Mouse (Mus musculus) olfactory bulb, adult 2 months (tissue): ENCODE measurements around the gene Ttll7. TPM values are rescaled to one million over a fixed set of nuclear protein-coding genes. Genes with fewer than 3 reads are reported as not detected.
A peak's percentile ranks its signal among the peaks of the same experiment; 100 is the strongest.

ENCODE experiments used
- H3K27ac ChIP-seq: fragments of 200-500 bp; 2 replicates; pipeline ENCODE4 v1.5.1; 2012; ENCODE audit warnings: low read depth, low read length; ENCODE audit not compliant: insufficient read depth
- H3K4me1 ChIP-seq: fragments of 200-500 bp; 2 replicates; pipeline ENCODE4 v1.6.1; 2012; ENCODE audit warnings: low read length; ENCODE audit not compliant: control insufficient read depth, insufficient read depth
- H3K4me3 ChIP-seq: fragments of 200-500 bp; 2 replicates; pipeline ENCODE4 v1.5.1; 2012; ENCODE audit warnings: mild to moderate bottlenecking, low read depth, low read length, moderate library complexity; ENCODE audit not compliant: insufficient read depth
- CTCF ChIP-seq: fragments of 200-500 bp; IDR thresholded peaks from 2 replicates; pipeline ENCODE4 v1.5.1; 2012; ENCODE audit warnings: low read depth, mild to moderate bottlenecking, low read length, moderate library complexity; ENCODE audit not compliant: insufficient read depth
- POLR2A ChIP-seq: fragments of 200-500 bp; IDR thresholded peaks from 2 replicates; pipeline ENCODE4 v1.6.1; 2012; ENCODE audit warnings: mild to moderate bottlenecking, low read depth, low read length, moderate library complexity; ENCODE audit not compliant: insufficient read depth
- WGBS: fragments of 180-500 bp; shearing (Covaris S2); methylation state at CpG from one replicate; pipeline ENCODE4 v1.1.7; 2018; 5-methylcytosine and 5-hydroxymethylcytosine counted together
- polyA plus RNA-seq: library from polyadenylated mRNA; stranded (reverse); fragments of >200 nt; gene quantifications from 2 replicates; pipeline ENCODE4 v1.2.4, GENCODE M21; 2012; ENCODE audit warnings: low replicate concordance; ENCODE audit not compliant: missing spikeins, insufficient read depth, insufficient read length

Ttll7 gene
- polyA plus RNA-seq, 1 experiment, result 142 TPM

DNA sequence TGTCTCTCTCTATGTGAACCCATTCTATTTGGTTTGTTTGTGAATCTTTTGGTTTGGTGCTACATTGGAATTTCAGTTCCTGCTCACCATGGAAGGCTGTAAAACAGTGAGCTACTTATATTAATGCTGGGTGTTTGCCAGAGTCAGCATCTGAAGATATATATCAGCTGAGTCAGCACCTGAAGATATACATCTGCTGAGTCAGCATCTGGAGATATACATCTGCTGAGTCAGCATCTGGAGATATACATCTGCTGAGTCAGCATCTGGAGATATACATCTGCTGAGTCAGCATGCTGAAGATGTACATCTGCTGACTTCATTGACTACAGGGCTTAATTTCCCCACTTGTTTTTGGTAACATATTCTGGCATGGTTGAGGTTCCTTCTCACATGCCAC lies 110.7 kb downstream of the Ttll7 start:
- H3K4me1 ChIP-seq, result no peaks in the 10 kb centered on the region
- H3K4me3 ChIP-seq, result no peak overlapping the region
- TF ChIP-seq CTCF (no peak), POLR2A (no peak)
- H3K27ac ChIP-seq, result no peak overlapping the region

DNA sequence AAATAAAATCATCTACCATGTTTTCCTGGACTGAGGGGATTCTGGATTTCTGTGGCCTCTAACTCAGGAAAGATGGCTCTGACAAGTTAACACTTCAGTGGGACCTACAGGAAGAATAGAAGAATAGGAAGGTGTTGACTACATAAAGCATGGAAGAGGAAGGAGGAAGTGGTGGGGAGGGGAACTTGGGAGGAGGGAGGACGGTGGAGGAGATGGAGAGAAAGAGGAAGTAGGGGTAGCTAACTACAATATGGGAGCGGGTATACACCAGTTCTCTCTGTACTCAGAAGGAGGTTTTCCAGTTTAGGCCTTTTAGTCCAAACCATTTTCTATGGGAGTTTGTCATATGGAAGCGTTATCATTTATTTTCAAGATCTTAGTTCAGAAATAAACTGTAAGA lies 112.2 kb downstream of the Ttll7 start:
- 91% methylated on average over 3 of the region's 3 CpGs for WGBS

DNA sequence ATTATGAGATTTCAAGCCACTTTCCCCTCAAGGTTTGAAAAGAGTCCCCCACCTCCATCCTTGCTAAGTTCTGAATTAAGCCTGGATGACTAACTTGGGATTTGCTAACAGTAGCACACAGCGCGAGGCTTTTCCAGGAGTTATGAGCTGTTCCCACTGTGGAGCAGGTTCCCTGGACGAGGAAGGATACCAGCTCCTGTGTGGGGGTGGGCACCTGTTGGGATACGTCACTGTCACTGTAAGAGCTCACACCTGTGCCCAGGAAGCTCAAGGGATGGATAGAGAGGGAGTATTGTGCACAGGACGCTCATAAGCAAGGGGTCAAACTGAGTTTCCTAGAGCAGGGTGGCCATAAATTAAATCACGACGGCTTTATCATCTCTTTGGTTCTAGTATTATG lies 115.1 kb downstream of the Ttll7 start:
- TF ChIP-seq POLR2A (no peak), CTCF (no peak)
- Histone ChIP-seq H3K27ac (no peak overlapping the region), H3K4me3 (no peak overlapping the region), H3K4me1 (no peaks in the 10 kb centered on the region)
- WGBS, result 90% methylated on average over 7 of the region's 7 CpGs

More for the DNA sequence above, 112.2 kb downstream of the Ttll7 start:
- Histone ChIP-seq H3K4me1 (no peaks in the 10 kb centered on the region), H3K4me3 (no peak overlapping the region), H3K27ac (no peak overlapping the region)
- TF ChIP-seq POLR2A (no peak), CTCF (no peak)

DNA sequence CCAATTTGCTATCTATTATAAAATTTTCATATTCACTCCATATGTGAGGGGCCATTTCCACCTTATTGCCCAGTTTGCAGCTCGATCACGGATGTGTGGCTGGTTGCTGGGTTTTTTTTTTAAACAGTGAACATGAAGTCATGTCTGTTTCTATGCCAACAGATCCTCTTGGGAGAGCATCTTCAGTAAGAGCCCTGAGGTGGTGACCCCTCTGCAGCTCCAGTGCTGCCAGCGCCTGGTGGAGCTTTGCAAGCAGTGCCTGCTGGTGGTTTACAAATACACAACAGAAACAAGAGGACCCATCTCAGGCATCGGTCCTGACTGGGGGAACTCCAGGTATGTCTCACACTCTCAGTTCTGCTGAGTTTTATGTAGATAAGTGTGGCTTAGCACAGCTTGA lies 115.7 kb downstream of the Ttll7 start:
- WGBS, result 87% methylated on average over 4 of the region's 4 CpGs
- TF ChIP-seq CTCF (no peak), POLR2A (no peak)
- no peaks in the 10 kb centered on the region for H3K4me1 ChIP-seq
- no peak overlapping the region for H3K27ac ChIP-seq
- no peak overlapping the region for H3K4me3 ChIP-seq

DNA sequence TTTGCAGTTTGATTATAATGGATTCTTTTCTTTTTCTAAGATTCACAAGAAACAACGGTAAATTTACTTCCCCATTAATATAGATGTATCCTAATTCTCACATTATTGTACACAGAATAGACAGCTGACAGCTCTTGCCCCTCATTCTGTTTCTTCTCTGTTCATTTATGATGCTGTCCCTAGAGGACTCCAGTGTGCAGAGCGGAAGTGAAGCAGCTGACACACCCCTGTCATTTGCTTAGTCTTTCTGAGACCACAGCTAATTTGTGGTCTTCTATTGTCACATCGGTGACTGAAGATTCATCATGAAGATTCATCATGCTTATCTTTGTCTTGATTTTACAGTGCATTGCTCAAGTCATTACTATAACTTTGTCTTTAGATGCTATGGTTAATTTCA lies 126.1 kb downstream of the Ttll7 start:
- no peak overlapping the region for H3K27ac ChIP-seq
- no peak for TF ChIP-seq CTCF
- TF ChIP-seq POLR2A, result no peak
- H3K4me3 ChIP-seq, result no peak overlapping the region
- no peaks in the 10 kb centered on the region for H3K4me1 ChIP-seq
- WGBS, result 84% methylated on average over 3 of the region's 3 CpGs

DNA sequence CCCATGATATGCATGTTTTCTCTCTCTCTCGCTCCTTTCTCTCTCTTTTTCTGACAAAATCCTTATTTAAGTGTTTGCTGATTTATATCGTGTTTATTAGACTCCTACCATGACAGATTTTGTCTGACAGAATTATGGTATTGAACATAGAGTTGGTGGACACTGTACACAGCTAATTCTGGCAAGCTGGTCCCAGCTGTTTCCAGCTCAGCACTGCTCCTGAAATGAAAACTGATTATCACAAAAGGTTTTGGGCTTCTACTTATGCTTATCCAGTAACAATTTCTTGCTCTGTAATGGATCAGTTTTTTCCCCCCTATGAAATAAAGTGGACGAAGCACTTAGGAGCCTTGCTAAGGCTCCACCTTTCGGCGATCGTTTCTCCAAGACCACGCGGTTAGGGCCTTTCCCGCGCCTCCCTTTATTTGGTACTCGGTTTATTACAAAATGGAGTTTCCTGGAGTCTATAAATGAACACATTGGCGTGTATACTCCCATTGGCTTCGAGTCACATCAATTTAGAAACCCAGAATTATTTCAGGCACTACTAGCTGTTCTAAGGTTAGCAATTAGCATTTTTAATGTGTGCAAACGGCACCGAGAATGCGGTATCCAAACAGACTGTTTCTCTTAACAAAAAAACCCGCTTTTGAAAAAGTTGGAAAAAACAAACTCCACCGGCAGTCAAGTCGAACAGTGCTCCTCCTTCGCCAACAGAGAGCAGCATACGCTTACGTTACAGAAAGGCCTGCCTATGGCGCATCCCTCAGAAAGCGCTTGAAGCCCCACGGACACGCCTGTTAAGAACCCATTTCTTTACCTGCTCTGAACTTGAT lies 141.9 kb downstream of the Ttll7 start:
- 11% methylated on average over 26 of the region's 26 CpGs for WGBS

DNA sequence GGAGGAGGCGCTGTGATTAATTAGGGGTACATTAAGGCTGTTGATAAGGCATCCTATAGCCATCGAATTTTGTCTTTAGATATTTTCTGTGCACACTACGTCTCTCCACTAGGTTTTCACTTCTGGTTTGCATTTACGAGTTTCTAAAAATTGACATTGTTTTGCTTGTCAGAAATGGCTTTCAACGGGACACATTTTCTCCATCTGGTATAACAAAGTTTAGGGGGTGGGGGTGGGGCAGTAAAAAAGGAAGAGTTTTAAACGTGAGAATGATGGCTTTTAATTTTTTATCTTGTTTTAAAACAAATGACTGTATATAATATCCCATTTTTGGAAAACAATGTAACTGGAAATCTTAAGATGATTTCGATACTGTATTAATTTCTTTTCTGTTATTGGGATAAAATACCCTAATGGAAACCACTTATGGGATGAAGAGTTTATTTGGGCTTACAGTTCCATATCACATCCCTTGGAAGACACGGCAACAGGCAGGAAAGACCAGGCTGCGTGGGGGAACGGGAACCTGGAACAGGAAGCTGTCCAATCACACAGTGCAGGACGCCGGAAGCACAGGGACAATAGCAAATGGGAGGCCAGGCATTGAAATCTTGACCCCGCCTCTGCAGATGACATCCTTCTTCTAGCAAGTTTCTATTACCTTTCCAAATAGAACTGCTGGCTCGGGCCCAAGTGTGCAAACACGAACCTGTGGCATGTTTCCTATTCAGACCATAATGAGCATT lies 142.7 kb downstream of the Ttll7 start:
- WGBS, result 66% methylated on average over 15 of the region's 15 CpGs
- H3K4me3 ChIP-seq, result no peak overlapping the region
- TF ChIP-seq CTCF (no peak), POLR2A (no peak)
- no peaks in the 10 kb centered on the region for H3K4me1 ChIP-seq
- H3K27ac ChIP-seq, result no peak overlapping the region

More for the DNA sequence above, 141.9 kb downstream of the Ttll7 start:
- Histone ChIP-seq H3K4me1 (no peaks in the 10 kb centered on the region), H3K27ac (no peak overlapping the region), H3K4me3 (no peak overlapping the region)
- peak; percentile 78 for TF ChIP-seq CTCF
- no peak for TF ChIP-seq POLR2A

DNA sequence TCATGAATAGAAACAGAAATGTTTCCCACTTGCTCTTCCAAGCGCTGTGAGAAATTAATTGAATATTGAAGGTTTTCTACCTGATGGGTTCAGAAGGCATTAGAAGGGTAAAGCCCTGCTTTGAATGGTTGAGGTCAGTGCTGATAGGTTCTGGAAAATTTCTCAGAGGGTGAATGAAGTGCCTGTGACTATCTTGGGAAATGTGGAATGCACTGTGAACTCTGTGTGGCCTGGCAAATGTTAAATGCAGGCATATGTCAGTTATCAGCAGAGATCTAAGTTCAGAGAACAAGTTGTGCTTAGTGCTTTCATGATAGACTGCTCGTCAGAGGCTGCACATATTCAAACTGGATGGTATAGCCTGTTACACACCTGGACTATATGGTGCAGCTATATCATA lies 147.0 kb downstream of the Ttll7 start:
- Histone ChIP-seq H3K4me1 (no peaks in the 10 kb centered on the region), H3K27ac (no peak overlapping the region), H3K4me3 (no peak overlapping the region)
- over 99% methylated on average over 2 of the region's 2 CpGs for WGBS
- TF ChIP-seq POLR2A, result no peak
- TF ChIP-seq CTCF, result no peak

DNA sequence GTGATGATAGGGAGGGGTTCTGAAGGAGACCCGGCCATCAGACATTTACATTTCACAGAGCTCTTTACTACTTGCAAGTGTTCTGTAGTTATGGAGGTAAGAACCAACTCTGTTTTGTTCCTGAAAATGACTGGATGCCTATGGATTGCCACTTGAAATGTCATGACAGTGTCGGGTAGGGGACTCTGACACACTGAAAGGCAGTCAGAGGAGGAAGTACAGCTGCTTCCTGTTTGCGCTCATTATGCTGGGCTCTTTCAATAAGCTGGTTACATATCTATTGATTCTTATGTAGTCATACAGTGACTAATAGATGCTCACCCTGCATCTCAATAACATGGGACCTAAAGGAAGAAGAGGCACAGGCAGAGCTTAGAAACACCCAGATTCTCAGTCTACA lies 148.8 kb downstream of the Ttll7 start:
- no peak overlapping the region for H3K27ac ChIP-seq
- TF ChIP-seq CTCF (no peak), POLR2A (no peak)
- H3K4me3 ChIP-seq, result no peak overlapping the region
- WGBS, result 88% methylated on average over 3 of the region's 3 CpGs
- no peaks in the 10 kb centered on the region for H3K4me1 ChIP-seq
